Mouse (Mus musculus): Measurements from ENCODE around the gene Rtl4. TPM values are rescaled to one million over a fixed set of nuclear protein-coding genes. Genes with fewer than 3 reads are reported as not detected.

Rtl4 gene
- not detected for polyA plus RNA-seq (2017; shearing (Covaris generic))

GRCm38 (mm10) chrX:144688207-144689118 lies at the start of gene Rtl4:
TSS of gene Rtl4 (plus strand) at chrX:144688907.

DNA sequence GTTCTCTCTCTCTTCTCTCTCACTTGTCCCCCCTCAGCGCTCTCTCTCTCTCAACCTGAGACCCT lies 733 bp upstream of the Rtl4 start, which contains the start of gene Trpc5:
Trpc5 (minus strand) TSS at position 39 of the 65 bp plus-strand sequence.

Other genes starting within 250 kb of the Rtl4 start
- not detected for gene Trpc5os, start 232.3 kb upstream of the Rtl4 start, polyA plus RNA-seq (2017; shearing (Covaris generic))
- not detected for gene Trpc5, start 727 bp upstream of the Rtl4 start, polyA plus RNA-seq (2017; shearing (Covaris generic))

All from activated CD4-positive, CD25-positive, alpha-beta regulatory T cell, adult 9 weeks (primary cell).